9 mouse cellular contexts compared by ENCODE assay signal in genomic region chr7:62428337-62428736, GRCm38 (mm10). TPM values are rescaled to one million over a fixed set of nuclear protein-coding genes. Genes with fewer than 3 reads are reported as not detected.
A peak's percentile ranks its signal among the peaks of the same experiment; 100 is the strongest.
DNase-seq lines count a peak whose midpoint lies in the region; ATAC-seq and TF ChIP-seq lines count a peak whose summit lies in the region.
"Had no signal": no experiment of that assay in that cellular context is flagged by ENCODE, and none has a peak within 500 bp of the region (broad histone marks: within the 10 kb centered on the region; RNA-seq: fewer than 3 reads in every experiment).

No protein-coding gene starts in this region.

- 16% methylated on average over 8 of the region's 8 CpGs for WGBS in heart, postnatal 0 days
- WGBS in neural tube, embryonic 11.5 days = 22% methylated on average over 8 of the region's 8 CpGs
- 24% methylated on average over 8 of the region's 8 CpGs for WGBS in limb, embryonic 10.5 days

- no peaks in the 10 kb centered on the region for H3K4me1 ChIP-seq in heart, postnatal 0 days (ENCODE audit: control insufficient read depth, insufficient read depth)
- no peaks in the 10 kb centered on the region for H3K4me1 ChIP-seq in neural tube, embryonic 11.5 days (ENCODE audit: control insufficient read depth, insufficient read depth, low read length)
- no peaks in the 10 kb centered on the region for H3K4me1 ChIP-seq in limb, embryonic 10.5 days
- H3K4me1 ChIP-seq: neural tube, embryonic 12.5 days had no signal

- ATAC-seq in heart, postnatal 0 days (ENCODE audit: insufficient read depth, low read depth) = no peak
- ATAC-seq in neural tube, embryonic 11.5 days (ENCODE audit: insufficient read depth, low FRiP score, low TSS enrichment) = no peak

- TF ChIP-seq CTCF in heart, postnatal 0 days (IDR thresholded peaks at IDR 0.05; ENCODE audit: low read depth) = peak; percentile 49

- no peak overlapping the region for H3K27ac ChIP-seq in heart, postnatal 0 days (ENCODE audit: low read depth)
- no peak overlapping the region for H3K27ac ChIP-seq in neural tube, embryonic 11.5 days (ENCODE audit: low read depth, low read length)
- no peak overlapping the region for H3K27ac ChIP-seq in limb, embryonic 10.5 days
- H3K27ac ChIP-seq: neural tube, embryonic 12.5 days had no signal

- no peak for TF ChIP-seq EP300 in heart, postnatal 0 days (IDR thresholded peaks at IDR 0.05; ENCODE audit: low read depth)

- no peak overlapping the region for H3K9ac ChIP-seq in heart, postnatal 0 days (replicated peaks; ENCODE audit: low read depth, low read length)
- H3K9ac ChIP-seq in neural tube, embryonic 11.5 days (ENCODE audit: low read length) = no peak overlapping the region
- H3K9ac ChIP-seq: neural tube, embryonic 12.5 days had no signal

- H3K9me3 ChIP-seq in heart, postnatal 0 days (replicated peaks; ENCODE audit: control insufficient read depth, low read length) = no peaks in the 10 kb centered on the region
- no peaks in the 10 kb centered on the region for H3K9me3 ChIP-seq in neural tube, embryonic 11.5 days (ENCODE audit: control insufficient read depth, low read length)
- H3K9me3 ChIP-seq in limb, embryonic 10.5 days (replicated peaks) = no peaks in the 10 kb centered on the region
- H3K9me3 ChIP-seq: neural tube, embryonic 12.5 days had no signal

- no peaks in the 10 kb centered on the region for H3K36me3 ChIP-seq in heart, postnatal 0 days (replicated peaks; ENCODE audit: control insufficient read depth, insufficient read depth, low read length)
- H3K36me3 ChIP-seq in neural tube, embryonic 11.5 days (ENCODE audit: control insufficient read depth, insufficient read depth, low read length) = no peaks in the 10 kb centered on the region
- H3K36me3 ChIP-seq in limb, embryonic 10.5 days = no peaks in the 10 kb centered on the region
- H3K36me3 ChIP-seq: neural tube, embryonic 12.5 days had no signal

- no peak overlapping the region for H3K4me2 ChIP-seq in heart, postnatal 0 days (ENCODE audit: low read depth, low read length)
- H3K4me2 ChIP-seq in neural tube, embryonic 11.5 days (ENCODE audit: low read depth) = no peak overlapping the region
- H3K4me2 ChIP-seq: neural tube, embryonic 12.5 days had no signal

- no peak for DNase-seq in heart, postnatal 0 days (ENCODE audit: low spot score)
- no peak for DNase-seq in heart, adult 11 months
- DNase-seq in neural tube, embryonic 11.5 days (ENCODE audit: low spot score) = peak; percentile 39
- DNase-seq in neural tube, embryonic 10.5 days (ENCODE audit: extremely low spot score, low spot score) = no peak
- DNase-seq in adrenal gland, postnatal 36 days = peak; percentile 17 to 39
- DNase-seq in limb, embryonic 10.5 days (ENCODE audit: low spot score) = peak; percentile 38
- no peak for DNase-seq in T-cell, adult 2 months (ENCODE audit: low spot score)
- no peak for DNase-seq in cerebellum, adult 11 months

- no peak overlapping the region for H3K4me3 ChIP-seq in heart, postnatal 0 days (ENCODE audit: low read depth, low read length)
- H3K4me3 ChIP-seq in neural tube, embryonic 11.5 days (ENCODE audit: low read depth, low read length) = no peak overlapping the region
- H3K4me3 ChIP-seq in limb, embryonic 10.5 days = no peak overlapping the region
- H3K4me3 ChIP-seq: neural tube, embryonic 12.5 days had no signal

- H3K27me3 ChIP-seq in heart, postnatal 0 days (ENCODE audit: control insufficient read depth, insufficient read depth, low read length) = no peaks in the 10 kb centered on the region
- H3K27me3 ChIP-seq in neural tube, embryonic 11.5 days (ENCODE audit: control insufficient read depth, insufficient read depth, low read length) = no peaks in the 10 kb centered on the region
- H3K27me3 ChIP-seq in limb, embryonic 10.5 days (ENCODE audit: low read depth, poor library complexity, severe bottlenecking) = 0 out of 2 replicates have a peak, but pooled peaks cover 2% of the 10 kb centered on the region
- H3K27me3 ChIP-seq: neural tube, embryonic 12.5 days had no signal

RNA-seq across cellular contexts. Expression of gene Mkrn3, which starts 8.4 kb away (rescaled TPM):
- total RNA-seq in heart, postnatal 0 days (2014; rRNA removed; ENCODE audit: low replicate concordance) = 0.88 and 8.1 TPM in 2 replicates
- 1.4 TPM in 2 replicates for polyA plus RNA-seq in heart, postnatal 0 days (2015; fragmentation: Nextera tagmentation; extraction: Ambion mirVana)
- 12.7 and 13.2 TPM in 2 replicates for polyA plus RNA-seq in neural tube, embryonic 11.5 days (2014; fragmentation: Nextera tagmentation; extraction: Ambion mirVana)
- 1 to 10 TPM; 1.0 to 1.1 TPM for total RNA-seq in adrenal gland, postnatal 36 days (2021)
- polyA plus RNA-seq in limb, embryonic 10.5 days (2016; fragmentation: Nextera tagmentation; extraction: Ambion mirVana) = 6.9 and 9.1 TPM in 2 replicates

RNA-seq across cellular contexts. Expression of gene Peg12, which starts 36.0 kb away (rescaled TPM):
- 2.1 and 4.3 TPM in 2 replicates for total RNA-seq in heart, postnatal 0 days (2014; rRNA removed; ENCODE audit: low replicate concordance)
- polyA plus RNA-seq in heart, postnatal 0 days (2015; fragmentation: Nextera tagmentation; extraction: Ambion mirVana) = 4.6 and 4.7 TPM in 2 replicates
- 61.6 and 63.7 TPM in 2 replicates for polyA plus RNA-seq in neural tube, embryonic 11.5 days (2014; fragmentation: Nextera tagmentation; extraction: Ambion mirVana)
- 1 to 10 TPM; 1.2 to 1.6 TPM for total RNA-seq in adrenal gland, postnatal 36 days (2021)
- polyA plus RNA-seq in limb, embryonic 10.5 days (2016; fragmentation: Nextera tagmentation; extraction: Ambion mirVana) = 61.9 and 63.5 TPM in 2 replicates

RNA-seq across cellular contexts. Expression of gene Magel2, which starts 51.5 kb away (rescaled TPM):
- 0.46 and 0.85 TPM in 2 replicates for total RNA-seq in heart, postnatal 0 days (2014; rRNA removed; ENCODE audit: low replicate concordance)
- polyA plus RNA-seq in heart, postnatal 0 days (2015; fragmentation: Nextera tagmentation; extraction: Ambion mirVana) = 0.23 and 0.33 TPM in 2 replicates
- polyA plus RNA-seq in neural tube, embryonic 11.5 days (2014; fragmentation: Nextera tagmentation; extraction: Ambion mirVana) = 6.0 and 7.5 TPM in 2 replicates
- 1 to 10 TPM; 1.3 to 2.4 TPM for total RNA-seq in adrenal gland, postnatal 36 days (2021)
- 4.2 and 4.3 TPM in 2 replicates for polyA plus RNA-seq in limb, embryonic 10.5 days (2016; fragmentation: Nextera tagmentation; extraction: Ambion mirVana)

Comparison
In these comparisons a context has a peak if more than half of its experiments do, and no peak if none do; other contexts are left out.
1. DNase-seq: peak in neural tube, embryonic 11.5 days (single experiment), adrenal gland, postnatal 36 days (2 of 2) and limb, embryonic 10.5 days (single experiment); none in heart, postnatal 0 days (single experiment), heart, adult 11 months (single experiment), neural tube, embryonic 10.5 days (single experiment), T-cell, adult 2 months (single experiment) and cerebellum, adult 11 months (single experiment).
2. RNA of gene Peg12, which starts 36.0 kb away (polyA plus RNA-seq): 61.6 to 63.7 TPM in neural tube, embryonic 11.5 days and 61.9 to 63.5 TPM in limb, embryonic 10.5 days; 4.6 to 4.7 TPM in heart, postnatal 0 days; every median in the first group is over 10 times any median in the second.